Mouse (Mus musculus) cerebellum, adult 11 months (tissue): ENCODE data around the gene Slc25a12.
A peak's percentile ranks its signal among the peaks of the same experiment; 100 is the strongest.

Experiments used
- DNase-seq: peaks from one replicate; pipeline ENCODE4 v3.0.0; 2022

Gene Slc25a12

GRCm38 (mm10) chr2:71245416-71245815, 122.1 kb downstream of the Slc25a12 start:
- DNase-seq, result peak; percentile 75

- DNase-seq, result no peak
Observed at GRCm38 (mm10) chr2:71244807-71245206, 122.7 kb downstream of the Slc25a12 start.

GRCm38 (mm10) chr2:71243058-71243672, 124.4 kb downstream of the Slc25a12 start:
- DNase-seq, result no peak

- no peak for DNase-seq
Observed at GRCm38 (mm10) chr2:71242180-71242579, 125.4 kb downstream of the Slc25a12 start.

- DNase-seq, result no peak
Observed at GRCm38 (mm10) chr2:71241505-71241904, 126.0 kb downstream of the Slc25a12 start.

GRCm38 (mm10) chr2:71236009-71236408, 131.5 kb downstream of the Slc25a12 start:
- no peak for DNase-seq

- DNase-seq, result no peak
Observed at GRCm38 (mm10) chr2:71235420-71235819, 132.1 kb downstream of the Slc25a12 start.

- no peak for DNase-seq
Observed at GRCm38 (mm10) chr2:71232976-71233375, 134.6 kb downstream of the Slc25a12 start.

GRCm38 (mm10) chr2:71231951-71232350, 135.6 kb downstream of the Slc25a12 start:
- no peak for DNase-seq

- no peak for DNase-seq
Observed at GRCm38 (mm10) chr2:71229603-71230002, 137.9 kb downstream of the Slc25a12 start.

GRCm38 (mm10) chr2:71227398-71227797, 140.2 kb downstream of the Slc25a12 start:
- no peak for DNase-seq
